Comparison of ENCODE assay signal across 21 mouse cellular contexts in genomic region chr6:34142931-34143330, GRCm38 (mm10).
"Had no signal": no experiment of that assay in that cellular context is flagged by ENCODE, and none has a peak within 500 bp of the region (broad histone marks: within the 10 kb centered on the region; RNA-seq: fewer than 3 reads in every experiment).

No protein-coding gene starts in this region.

- H3K36me3 ChIP-seq: kidney, embryonic 15.5 days; liver, embryonic 12.5 days; liver, embryonic 15.5 days; lung, embryonic 15.5 days; midbrain, embryonic 10.5 days; neural tube, embryonic 12.5 days; neural tube, embryonic 15.5 days had no signal

- H3K27ac ChIP-seq: kidney, embryonic 15.5 days; liver, embryonic 12.5 days; liver, embryonic 15.5 days; lung, embryonic 15.5 days; midbrain, embryonic 10.5 days; neural tube, embryonic 12.5 days; neural tube, embryonic 15.5 days had no signal

- H3K4me1 ChIP-seq: liver, embryonic 12.5 days; liver, embryonic 15.5 days; megakaryocyte, embryonic 14.5 days; midbrain, embryonic 10.5 days; neural tube, embryonic 12.5 days; neural tube, embryonic 15.5 days had no signal

- H3K4me2 ChIP-seq: kidney, embryonic 15.5 days; liver, embryonic 12.5 days; liver, embryonic 15.5 days; lung, embryonic 15.5 days; neural tube, embryonic 12.5 days; neural tube, embryonic 15.5 days had no signal

- ATAC-seq: liver, embryonic 12.5 days had no signal

- H3K9ac ChIP-seq: kidney, embryonic 15.5 days; liver, embryonic 12.5 days; liver, embryonic 15.5 days; lung, embryonic 15.5 days; neural tube, embryonic 12.5 days; neural tube, embryonic 15.5 days had no signal

- H3K9me3 ChIP-seq: liver, embryonic 12.5 days; liver, embryonic 15.5 days; lung, embryonic 15.5 days; midbrain, embryonic 10.5 days; neural tube, embryonic 12.5 days; neural tube, embryonic 15.5 days had no signal

- DNase-seq: kidney, adult 11 months; kidney, adult 8-10 months; kidney, postnatal 10 days; left cerebral cortex, postnatal 4 days; liver; lung, adult 18-20 months; lung, postnatal 10 days; lung, postnatal 36 days; midbrain, embryonic 14.5 days; right cerebral cortex, adult 18-20 months; right cerebral cortex, postnatal 14 days; right cerebral cortex, postnatal 4 days; thymus, postnatal 25 days had no signal

- H3K4me3 ChIP-seq: kidney, embryonic 15.5 days; liver, embryonic 12.5 days; liver, embryonic 15.5 days; lung, embryonic 15.5 days; megakaryocyte, embryonic 14.5 days; midbrain, embryonic 10.5 days; neural tube, embryonic 12.5 days; neural tube, embryonic 15.5 days had no signal

- H3K27me3 ChIP-seq: kidney, embryonic 15.5 days; liver, embryonic 12.5 days; liver, embryonic 15.5 days; lung, embryonic 15.5 days; megakaryocyte, embryonic 14.5 days; neural tube, embryonic 12.5 days; neural tube, embryonic 15.5 days had no signal
